Comparison of ENCODE assay signal across 8 mouse cellular contexts in genomic region chr6:145862739-145863064, GRCm38 (mm10). TPM values are rescaled to one million over a fixed set of nuclear protein-coding genes. Genes with fewer than 3 reads are reported as not detected.
DNase-seq lines count a peak whose midpoint lies in the region; ATAC-seq and TF ChIP-seq lines count a peak whose summit lies in the region.

No protein-coding gene starts in this region.

- H3K27me3 ChIP-seq in liver, adult 2 months (ENCODE audit: control insufficient read depth, insufficient read depth, low read length): no peaks in the 10 kb centered on the region
- H3K27me3 ChIP-seq in embryonic facial prominence, embryonic 14.5 days (replicated peaks; ENCODE audit: control insufficient read depth, insufficient read depth, low read length): peaks cover 44% of the 10 kb centered on the region
- peaks cover 50% of the 10 kb centered on the region for H3K27me3 ChIP-seq in intestine, embryonic 14.5 days (replicated peaks; ENCODE audit: control insufficient read depth, insufficient read depth, low read length)
- H3K27me3 ChIP-seq in neural tube, embryonic 12.5 days (replicated peaks): peaks cover 60% of the 10 kb centered on the region

- TF ChIP-seq POLR2A in liver, adult 2 months (IDR thresholded peaks at IDR 0.05; ENCODE audit: extremely low read depth, insufficient read depth, low read length): no peak

- DNase-seq in liver, adult 2 months (ENCODE audit: extremely low read depth, low read depth, low spot score): no peak
- DNase-seq in liver: no peak
- DNase-seq in embryonic facial prominence, embryonic 14.5 days (ENCODE audit: low spot score): no peak
- no peak for DNase-seq in intestine, embryonic 14.5 days (ENCODE audit: low spot score)
- no peak for DNase-seq in ovary, postnatal 10 days (ENCODE audit: low spot score)
- DNase-seq in kidney, postnatal 36 days: no peak
- no peak for DNase-seq in left cerebral cortex, postnatal 10 days (ENCODE audit: extremely low spot score in 1 of 2, low spot score in 2 of 2)

- no peaks in the 10 kb centered on the region for H3K79me2 ChIP-seq in liver, adult 2 months (ENCODE audit: control insufficient read depth, insufficient read depth, low read length)

- peak overlapping the region; percentile 100 for H3K4me2 ChIP-seq in embryonic facial prominence, embryonic 14.5 days (ENCODE audit: low read depth, low read length)
- peak overlapping the region; percentile 97 for H3K4me2 ChIP-seq in intestine, embryonic 14.5 days (ENCODE audit: low read length)
- peak overlapping the region; percentile 99 for H3K4me2 ChIP-seq in neural tube, embryonic 12.5 days (replicated peaks)

- H3K4me3 ChIP-seq in liver, adult 2 months (ENCODE audit: insufficient read depth, low read depth, low read length): peak overlapping the region; percentile 64
- H3K4me3 ChIP-seq in embryonic facial prominence, embryonic 14.5 days (ENCODE audit: low read depth, low read length): peak overlapping the region; percentile 65
- peak overlapping the region; percentile 51 for H3K4me3 ChIP-seq in intestine, embryonic 14.5 days (ENCODE audit: low read depth, low read length)
- peak overlapping the region; percentile 57 for H3K4me3 ChIP-seq in neural tube, embryonic 12.5 days

- no peak for TF ChIP-seq CTCF in liver, adult 2 months (IDR thresholded peaks at IDR 0.05; ENCODE audit: low read depth, low read length)

- peaks cover 5% of the 10 kb centered on the region for H3K4me1 ChIP-seq in liver, adult 2 months (ENCODE audit: control insufficient read depth, insufficient read depth, low read length)
- peaks cover 11% of the 10 kb centered on the region; the same call in 1 of the 2 replicates for H3K4me1 ChIP-seq in embryonic facial prominence, embryonic 14.5 days (ENCODE audit: control insufficient read depth, insufficient read depth, low read length)
- peaks cover 22% of the 10 kb centered on the region; the same call in 1 of the 2 replicates for H3K4me1 ChIP-seq in intestine, embryonic 14.5 days (replicated peaks; ENCODE audit: control insufficient read depth, insufficient read depth, low read length)
- peaks cover 30% of the 10 kb centered on the region for H3K4me1 ChIP-seq in neural tube, embryonic 12.5 days

- 6% methylated on average over 35 of the region's 35 CpGs for WGBS in liver, adult 2 months
- 1% methylated on average over 30 of the region's 35 CpGs for WGBS in embryonic facial prominence, embryonic 14.5 days
- WGBS in intestine, embryonic 14.5 days: under 1% methylated on average over 35 of the region's 35 CpGs
- WGBS in neural tube, embryonic 12.5 days: under 1% methylated on average over 35 of the region's 35 CpGs

- H3K27ac ChIP-seq in liver, adult 2 months (replicated peaks; ENCODE audit: insufficient read depth, low read depth, low read length): no peak overlapping the region
- no peak overlapping the region for H3K27ac ChIP-seq in embryonic facial prominence, embryonic 14.5 days (replicated peaks; ENCODE audit: low read depth, low read length)
- H3K27ac ChIP-seq in intestine, embryonic 14.5 days (ENCODE audit: low read depth): no peak overlapping the region
- H3K27ac ChIP-seq in neural tube, embryonic 12.5 days: no peak overlapping the region

- H3K9ac ChIP-seq in liver, adult 2 months (ENCODE audit: low read depth, low read length): peak overlapping the region; percentile 86
- H3K9ac ChIP-seq in embryonic facial prominence, embryonic 14.5 days (ENCODE audit: low read depth, low read length): peak overlapping the region; percentile 71
- H3K9ac ChIP-seq in intestine, embryonic 14.5 days (ENCODE audit: low read length): peak overlapping the region; percentile 41
- peak overlapping the region; percentile 62 for H3K9ac ChIP-seq in neural tube, embryonic 12.5 days

- no peaks in the 10 kb centered on the region for H3K9me3 ChIP-seq in embryonic facial prominence, embryonic 14.5 days (ENCODE audit: control insufficient read depth, low read length)
- H3K9me3 ChIP-seq in intestine, embryonic 14.5 days (ENCODE audit: control insufficient read depth, low read length): no peaks in the 10 kb centered on the region
- H3K9me3 ChIP-seq in neural tube, embryonic 12.5 days: no peaks in the 10 kb centered on the region

- no peaks in the 10 kb centered on the region for H3K36me3 ChIP-seq in liver, adult 2 months (ENCODE audit: control insufficient read depth, insufficient read depth, low read length)
- H3K36me3 ChIP-seq in embryonic facial prominence, embryonic 14.5 days (ENCODE audit: control insufficient read depth, insufficient read depth, low read length): no peaks in the 10 kb centered on the region
- no peaks in the 10 kb centered on the region for H3K36me3 ChIP-seq in intestine, embryonic 14.5 days (ENCODE audit: control insufficient read depth, insufficient read depth, low read length)
- no peaks in the 10 kb centered on the region for H3K36me3 ChIP-seq in neural tube, embryonic 12.5 days

- no peak for ATAC-seq in embryonic facial prominence, embryonic 14.5 days (ENCODE audit: low read depth)
- no peak for ATAC-seq in intestine, embryonic 14.5 days (replicated peaks; ENCODE audit: low FRiP score, low TSS enrichment, low read depth)
- no peak for ATAC-seq in neural tube, embryonic 12.5 days (ENCODE audit: low FRiP score, low read depth)

- intact Hi-C loops in left cerebral cortex, postnatal 10 days (cut with DNase I): loop anchor here (5.0 to 10.0 kb wide), 2 partner anchors 302 to 410 kb away; no protein-coding TSS in a partner anchor

RNA-seq across cellular contexts. Expression of gene Bhlhe41, which starts 2.7 kb away (rescaled TPM):
- 0.40 and 1.8 TPM in 2 replicates for total RNA-seq in liver, adult 2 months (2014; rRNA removed)
- polyA plus RNA-seq in liver, adult 2 months (2012; rRNA removed): 0.21 and 0.32 TPM in 2 replicates
- 3.0 and 3.3 TPM in 2 replicates for polyA plus RNA-seq in embryonic facial prominence, embryonic 14.5 days (2014; fragmentation: Nextera tagmentation; extraction: Ambion mirVana)
- polyA plus RNA-seq in intestine, embryonic 14.5 days (2014; fragmentation: Nextera tagmentation; extraction: Ambion mirVana): 1.1 and 1.3 TPM in 2 replicates
- 1.6 and 2.1 TPM in 2 replicates for polyA plus RNA-seq in neural tube, embryonic 12.5 days (2016; fragmentation: Nextera tagmentation; extraction: Ambion mirVana)
- total RNA-seq in left cerebral cortex, postnatal 10 days (2021): 10 to 100 TPM; 12.2 to 12.4 TPM
